Mouse (Mus musculus) forebrain, embryonic 13.5 days (tissue): Measurements from ENCODE around the gene Med20. TPM values are rescaled to one million over a fixed set of nuclear protein-coding genes. Genes with fewer than 3 reads are reported as not detected.
A peak's percentile ranks its signal among the peaks of the same experiment; 100 is the strongest.

Experiments
- ATAC-seq: fragments of 200-750 bp; cut with Nextera tagmentation; 2 replicates; pipeline ENCODE4 v1.8.0; 2017
- H3K27ac ChIP-seq: fragments of 300-500 bp; sonication (generic); 2 replicates; pipeline ENCODE4 v1.5.1; 2015; ENCODE audit warnings: inconsistent platforms, mild to moderate bottlenecking, moderate library complexity
- H3K27me3 ChIP-seq: fragments of 300-500 bp; sonication (generic); 2 replicates; pipeline ENCODE4 v1.6.1; 2015; ENCODE audit warnings: mild to moderate bottlenecking, inconsistent platforms
- H3K36me3 ChIP-seq: fragments of 300-500 bp; sonication (generic); 2 replicates; pipeline ENCODE4 v1.6.1; 2015; ENCODE audit warnings: mild to moderate bottlenecking, inconsistent platforms; ENCODE audit not compliant: poor library complexity, severe bottlenecking
- H3K4me1 ChIP-seq: fragments of 300-500 bp; sonication (generic); 2 replicates; pipeline ENCODE4 v1.6.1; 2015; ENCODE audit warnings: inconsistent platforms
- H3K4me2 ChIP-seq: fragments of 300-500 bp; sonication (generic); 2 replicates; pipeline ENCODE4 v1.6.1; 2015; ENCODE audit warnings: inconsistent platforms, mild to moderate bottlenecking, moderate library complexity
- H3K4me3 ChIP-seq: fragments of 300-500 bp; sonication (generic); 2 replicates; pipeline ENCODE4 v1.5.1; 2015; ENCODE audit warnings: mild to moderate bottlenecking, inconsistent platforms
- H3K9ac ChIP-seq: fragments of 300-500 bp; sonication (generic); 2 replicates; pipeline ENCODE4 v1.6.1; 2015; ENCODE audit warnings: mild to moderate bottlenecking, inconsistent platforms
- H3K9me3 ChIP-seq: fragments of 300-500 bp; sonication (generic); replicated peaks from 2 replicates; pipeline ENCODE4 v1.6.1; 2016; ENCODE audit warnings: inconsistent platforms
- WGBS: fragments of 180-500 bp; shearing (Covaris S2); methylation state at CpG from one replicate; pipeline ENCODE4 v1.1.7; 2015; 5-methylcytosine and 5-hydroxymethylcytosine counted together
- polyA plus RNA-seq: library from polyadenylated mRNA; unstranded; fragments of >200 nt; fragmentation: Nextera tagmentation; extraction: Ambion mirVana; gene quantifications from 2 replicates; pipeline ENCODE4 v1.2.1, GENCODE M21; 2015

Gene Med20
- polyA plus RNA-seq, 1 experiment from 2014 or later, result 45.2 TPM

GRCm38 (mm10) chr17:47580962-47581361, 30.4 kb upstream of the Med20 start:
- no peaks in the 10 kb centered on the region for H3K36me3 ChIP-seq
- H3K27me3 ChIP-seq, result no peaks in the 10 kb centered on the region
- no peaks in the 10 kb centered on the region for H3K9me3 ChIP-seq
- H3K27ac ChIP-seq, result no peak overlapping the region
- no peak for ATAC-seq
- WGBS, result 85% methylated on average over 4 of the region's 4 CpGs
- no peak overlapping the region for H3K9ac ChIP-seq
- H3K4me2 ChIP-seq, result no peak overlapping the region
- H3K4me3 ChIP-seq, result no peak overlapping the region
- H3K4me1 ChIP-seq, result no peaks in the 10 kb centered on the region

- no peak overlapping the region for H3K9ac ChIP-seq
- no peaks in the 10 kb centered on the region for H3K9me3 ChIP-seq
- 0 out of 2 replicates have a peak, but pooled peaks cover 4% of the 10 kb centered on the region for H3K4me1 ChIP-seq
- WGBS, result 85% methylated on average over 8 of the region's 8 CpGs
- H3K4me3 ChIP-seq, result no peak overlapping the region
- no peaks in the 10 kb centered on the region for H3K36me3 ChIP-seq
- no peak for ATAC-seq
- no peak overlapping the region for H3K4me2 ChIP-seq
- no peak overlapping the region for H3K27ac ChIP-seq
- H3K27me3 ChIP-seq, result no peaks in the 10 kb centered on the region
Measured at GRCm38 (mm10) chr17:47588517-47588916, 22.9 kb upstream of the Med20 start.

- H3K27me3 ChIP-seq, result no peaks in the 10 kb centered on the region
- no peak for ATAC-seq
- 92% methylated on average over 3 of the region's 3 CpGs for WGBS
Measured at GRCm38 (mm10) chr17:47591073-47591472, 20.3 kb upstream of the Med20 start.

GRCm38 (mm10) chr17:47593215-47593853, 18.0 kb upstream of the Med20 start:
- peaks cover 2% of the 10 kb centered on the region; the same call in 1 of the 2 replicates for H3K36me3 ChIP-seq
- H3K4me2 ChIP-seq, result peak overlapping the region; percentile 97
- peak overlapping the region; percentile 73 for H3K4me3 ChIP-seq
- no peaks in the 10 kb centered on the region for H3K9me3 ChIP-seq
- peaks cover 46% of the 10 kb centered on the region for H3K4me1 ChIP-seq
- H3K27me3 ChIP-seq, result no peaks in the 10 kb centered on the region
- peak; percentile 93 for ATAC-seq
- peak overlapping the region; percentile 78 for H3K9ac ChIP-seq
- H3K27ac ChIP-seq, result peak overlapping the region; percentile 90
- WGBS, result 1% methylated on average over 62 of the region's 63 CpGs

More at GRCm38 (mm10) chr17:47591073-47591472, 20.3 kb upstream of the Med20 start:
- Histone ChIP-seq H3K9me3 (no peaks in the 10 kb centered on the region), H3K9ac (no peak overlapping the region), H3K4me3 (no peak overlapping the region), H3K4me2 (no peak overlapping the region), H3K27ac (no peak overlapping the region), H3K36me3 (no peaks in the 10 kb centered on the region), H3K4me1 (peaks cover 27% of the 10 kb centered on the region)

- H3K27me3 ChIP-seq, result no peaks in the 10 kb centered on the region
- H3K4me1 ChIP-seq, result peaks cover 46% of the 10 kb centered on the region
- peak overlapping the region; percentile 73 for H3K4me3 ChIP-seq
- no peaks in the 10 kb centered on the region for H3K9me3 ChIP-seq
- no peak for ATAC-seq
- H3K4me2 ChIP-seq, result peak overlapping the region; percentile 97
- peak overlapping the region; percentile 78 for H3K9ac ChIP-seq
- peak overlapping the region; percentile 90 for H3K27ac ChIP-seq
- peaks cover 7% of the 10 kb centered on the region for H3K36me3 ChIP-seq
- WGBS, result 0% methylated on average over 13 of the region's 13 CpGs
Measured at GRCm38 (mm10) chr17:47593854-47594182, 17.6 kb upstream of the Med20 start.

- Histone ChIP-seq H3K4me3 (peak overlapping the region; percentile 73), H3K27me3 (no peaks in the 10 kb centered on the region), H3K27ac (peak overlapping the region; percentile 90), H3K9ac (peak overlapping the region; percentile 78), H3K4me1 (peaks cover 46% of the 10 kb centered on the region), H3K36me3 (peaks cover 13% of the 10 kb centered on the region), H3K4me2 (peak overlapping the region; percentile 97), H3K9me3 (no peaks in the 10 kb centered on the region)
- no peak for ATAC-seq
- under 1% methylated on average over 38 of the region's 43 CpGs for WGBS
Measured at GRCm38 (mm10) chr17:47594183-47594968, 17.0 kb upstream of the Med20 start.

- peaks cover 46% of the 10 kb centered on the region for H3K4me1 ChIP-seq
- H3K36me3 ChIP-seq, result peaks cover 18% of the 10 kb centered on the region
- no peaks in the 10 kb centered on the region for H3K9me3 ChIP-seq
- H3K27ac ChIP-seq, result peak overlapping the region; percentile 90
- H3K4me3 ChIP-seq, result peak overlapping the region; percentile 73
- H3K9ac ChIP-seq, result peak overlapping the region; percentile 78
- peak overlapping the region; percentile 97 for H3K4me2 ChIP-seq
- no peak for ATAC-seq
- no peaks in the 10 kb centered on the region for H3K27me3 ChIP-seq
- WGBS, result 0% methylated on average over 8 of the region's 9 CpGs
Measured at GRCm38 (mm10) chr17:47594969-47595247, 16.5 kb upstream of the Med20 start.

GRCm38 (mm10) chr17:47595248-47596161, 15.9 kb upstream of the Med20 start:
- Histone ChIP-seq H3K9me3 (no peaks in the 10 kb centered on the region), H3K36me3 (peaks cover 24% of the 10 kb centered on the region), H3K4me2 (peak overlapping the region; percentile 97), H3K27me3 (no peaks in the 10 kb centered on the region), H3K9ac (peak overlapping the region; percentile 78), H3K4me3 (peak overlapping the region; percentile 73), H3K4me1 (peaks cover 46% of the 10 kb centered on the region), H3K27ac (peak overlapping the region; percentile 90)
- ATAC-seq, result no peak
- WGBS, result under 1% methylated on average over 21 of the region's 21 CpGs

GRCm38 (mm10) chr17:47596162-47596838, 15.1 kb upstream of the Med20 start:
- ATAC-seq, result no peak
- Histone ChIP-seq H3K4me3 (peak overlapping the region; percentile 73), H3K36me3 (peaks cover 32% of the 10 kb centered on the region), H3K4me2 (peak overlapping the region; percentile 97), H3K9ac (peak overlapping the region; percentile 78), H3K27ac (peak overlapping the region; percentile 90), H3K27me3 (no peaks in the 10 kb centered on the region), H3K4me1 (peaks cover 46% of the 10 kb centered on the region), H3K9me3 (no peaks in the 10 kb centered on the region)
- 14% methylated on average over 6 of the region's 6 CpGs for WGBS

GRCm38 (mm10) chr17:47596839-47597164, 14.6 kb upstream of the Med20 start:
- peak overlapping the region; percentile 90 for H3K27ac ChIP-seq
- H3K9ac ChIP-seq, result peak overlapping the region; percentile 78; the same call in 1 of the 2 replicates
- WGBS, result 51% methylated on average over 5 of the region's 5 CpGs
- no peaks in the 10 kb centered on the region for H3K27me3 ChIP-seq
- peaks cover 37% of the 10 kb centered on the region for H3K36me3 ChIP-seq
- 0 out of 2 replicates have a peak overlapping the region, but pooled peaks have one; percentile 73 for H3K4me3 ChIP-seq
- H3K4me1 ChIP-seq, result peaks cover 46% of the 10 kb centered on the region
- H3K4me2 ChIP-seq, result peak overlapping the region; percentile 97
- H3K9me3 ChIP-seq, result no peaks in the 10 kb centered on the region
- no peak for ATAC-seq

- Histone ChIP-seq H3K36me3 (peaks cover 42% of the 10 kb centered on the region), H3K9me3 (no peaks in the 10 kb centered on the region), H3K4me2 (peak overlapping the region; percentile 97; the same call in 1 of the 2 replicates), H3K27ac (peak overlapping the region; percentile 21; the same call in 1 of the 2 replicates), H3K4me3 (no peak overlapping the region), H3K9ac (0 out of 2 replicates have a peak overlapping the region, but pooled peaks have one; percentile 78), H3K27me3 (no peaks in the 10 kb centered on the region), H3K4me1 (peaks cover 46% of the 10 kb centered on the region)
- WGBS, result 62% methylated on average over 13 of the region's 13 CpGs
- ATAC-seq, result no peak
Measured at GRCm38 (mm10) chr17:47597261-47597660, 14.1 kb upstream of the Med20 start.
